Mouse (Mus musculus) heart, embryonic 15.5 days (tissue): ENCODE measurements at regions not wholly inside any gene's neighbourhood (a gene's known extent, or its start where the extent isn't known, plus 50 kb on each side); places are given as distances from the start of the nearest gene placed in this dataset.

Source experiments
- ATAC-seq: fragments of 200-750 bp; cut with Nextera tagmentation; replicated peaks from 2 replicates; pipeline ENCODE4 v1.8.0; 2017; ENCODE audit warnings: low read depth, moderate TSS enrichment; ENCODE audit not compliant: insufficient number of reproducible peaks, insufficient read depth, low FRiP score
- H3K27ac ChIP-seq: fragments of 300-500 bp; sonication (generic); 2 replicates; pipeline ENCODE4 v1.5.1; 2015; ENCODE audit warnings: mild to moderate bottlenecking, inconsistent platforms
- H3K27me3 ChIP-seq: fragments of 300-500 bp; sonication (generic); 2 replicates; pipeline ENCODE4 v1.6.1; 2015; ENCODE audit warnings: inconsistent platforms
- H3K36me3 ChIP-seq: fragments of 300-500 bp; sonication (generic); 2 replicates; pipeline ENCODE4 v1.6.1; 2015; ENCODE audit warnings: mild to moderate bottlenecking, inconsistent platforms
- H3K4me1 ChIP-seq: fragments of 300-500 bp; sonication (generic); replicated peaks from 2 replicates; pipeline ENCODE4 v1.6.1; 2015; ENCODE audit warnings: inconsistent platforms
- H3K4me2 ChIP-seq: fragments of 300-500 bp; sonication (generic); 2 replicates; pipeline ENCODE4 v1.6.1; 2015; ENCODE audit warnings: inconsistent platforms, mild to moderate bottlenecking, moderate library complexity
- H3K4me3 ChIP-seq: fragments of 300-500 bp; sonication (generic); 2 replicates; pipeline ENCODE4 v1.5.1; 2015; ENCODE audit warnings: mild to moderate bottlenecking, inconsistent platforms
- H3K9ac ChIP-seq: fragments of 300-500 bp; sonication (generic); 2 replicates; pipeline ENCODE4 v1.6.1; 2015; ENCODE audit warnings: mild to moderate bottlenecking, inconsistent platforms
- H3K9me3 ChIP-seq: fragments of 300-500 bp; sonication (generic); replicated peaks from 2 replicates; pipeline ENCODE4 v1.6.1; 2016; ENCODE audit warnings: inconsistent platforms
- WGBS: fragments of 180-500 bp; shearing (Covaris S2); methylation state at CpG from one replicate; pipeline ENCODE4 v1.1.7; 2015; ENCODE audit warnings: mixed read lengths; 5-methylcytosine and 5-hydroxymethylcytosine counted together

GRCm38 (mm10) chr7:111147593-111147992, 64.8 kb upstream of the Eif4g2 start:
- peaks cover 25% of the 10 kb centered on the region for H3K4me1 ChIP-seq
- 72% methylated on average over 6 of the region's 6 CpGs for WGBS
- no peak for ATAC-seq
- H3K9ac ChIP-seq: no peak overlapping the region
- H3K4me2 ChIP-seq: no peak overlapping the region
- H3K36me3 ChIP-seq: no peaks in the 10 kb centered on the region
- no peaks in the 10 kb centered on the region for H3K9me3 ChIP-seq
- H3K27me3 ChIP-seq: no peaks in the 10 kb centered on the region
- no peak overlapping the region for H3K27ac ChIP-seq
- H3K4me3 ChIP-seq: no peak overlapping the region

- Histone ChIP-seq H3K4me2 (no peak overlapping the region), H3K27ac (no peak overlapping the region), H3K4me1 (peaks cover 29% of the 10 kb centered on the region), H3K9me3 (no peaks in the 10 kb centered on the region), H3K9ac (no peak overlapping the region), H3K4me3 (no peak overlapping the region), H3K36me3 (no peaks in the 10 kb centered on the region), H3K27me3 (no peaks in the 10 kb centered on the region)
- 61% methylated on average over 4 of the region's 4 CpGs for WGBS
- ATAC-seq: no peak
Observed at GRCm38 (mm10) chr7:111146670-111147069, 63.8 kb upstream of the Eif4g2 start.

GRCm38 (mm10) chr7:111144216-111144615, 61.4 kb upstream of the Eif4g2 start:
- 61% methylated on average over 3 of the region's 3 CpGs for WGBS

GRCm38 (mm10) chr7:111141285-111141965, 58.6 kb upstream of the Eif4g2 start:
- Histone ChIP-seq H3K4me2 (peak overlapping the region; percentile 29), H3K9me3 (no peaks in the 10 kb centered on the region), H3K9ac (no peak overlapping the region), H3K4me3 (no peak overlapping the region), H3K36me3 (no peaks in the 10 kb centered on the region), H3K27ac (peak overlapping the region; percentile 76), H3K4me1 (peaks cover 23% of the 10 kb centered on the region), H3K27me3 (no peaks in the 10 kb centered on the region)
- peak; percentile 74; the same call in 1 of the 2 replicates for ATAC-seq
- 27% methylated on average over 7 of the region's 7 CpGs for WGBS

More at GRCm38 (mm10) chr7:111144216-111144615, 61.4 kb upstream of the Eif4g2 start:
- Histone ChIP-seq H3K27me3 (no peaks in the 10 kb centered on the region), H3K9ac (no peak overlapping the region), H3K4me1 (peaks cover 27% of the 10 kb centered on the region), H3K36me3 (no peaks in the 10 kb centered on the region), H3K4me3 (no peak overlapping the region), H3K9me3 (no peaks in the 10 kb centered on the region), H3K4me2 (no peak overlapping the region), H3K27ac (0 out of 2 replicates have a peak overlapping the region, but pooled peaks have one; percentile 14)
- ATAC-seq: no peak

GRCm38 (mm10) chr7:111138038-111138437, 55.2 kb upstream of the Eif4g2 start:
- no peak overlapping the region for H3K27ac ChIP-seq
- no peaks in the 10 kb centered on the region for H3K36me3 ChIP-seq
- no peak overlapping the region for H3K9ac ChIP-seq
- 90% methylated on average over 2 of the region's 2 CpGs for WGBS
- no peak overlapping the region for H3K4me3 ChIP-seq
- no peaks in the 10 kb centered on the region for H3K27me3 ChIP-seq
- H3K9me3 ChIP-seq: no peaks in the 10 kb centered on the region
- peaks cover 31% of the 10 kb centered on the region for H3K4me1 ChIP-seq
- no peak overlapping the region for H3K4me2 ChIP-seq
- ATAC-seq: no peak

GRCm38 (mm10) chr7:111136066-111136639, 53.3 kb upstream of the Eif4g2 start:
- Histone ChIP-seq H3K4me2 (peak overlapping the region; percentile 20; the same call in 1 of the 2 replicates), H3K4me3 (no peak overlapping the region), H3K9ac (no peak overlapping the region), H3K9me3 (no peaks in the 10 kb centered on the region), H3K4me1 (peaks cover 22% of the 10 kb centered on the region), H3K27me3 (no peaks in the 10 kb centered on the region), H3K36me3 (no peaks in the 10 kb centered on the region), H3K27ac (peak overlapping the region; percentile 45; the same call in 1 of the 2 replicates)
- WGBS: 25% methylated on average over 6 of the region's 6 CpGs
- ATAC-seq: no peak

- Histone ChIP-seq H3K9ac (no peak overlapping the region), H3K27ac (no peak overlapping the region), H3K27me3 (no peaks in the 10 kb centered on the region), H3K4me2 (no peak overlapping the region), H3K9me3 (no peaks in the 10 kb centered on the region), H3K4me3 (no peak overlapping the region), H3K36me3 (no peaks in the 10 kb centered on the region), H3K4me1 (peaks cover 16% of the 10 kb centered on the region)
- ATAC-seq: no peak
- 62% methylated on average over 2 of the region's 2 CpGs for WGBS
Observed at GRCm38 (mm10) chr7:111134496-111134895, 51.7 kb upstream of the Eif4g2 start.
